Mouse (Mus musculus): Measurements from ENCODE around the gene Gtpbp2. TPM values are rescaled to one million over a fixed set of nuclear protein-coding genes. Genes with fewer than 3 reads are reported as not detected.

Gtpbp2 gene
- polyA plus RNA-seq, 1 experiment, result 345 TPM

- WGBS, result 92% methylated on average over 12 of the region's 12 CpGs
- Histone ChIP-seq H3K4me1 (ENCODE audit: control insufficient read depth, insufficient read depth, low read length) (peaks cover 1% of the 10 kb centered on the region; the same call in 1 of the 2 replicates), H3K4me3 (replicated peaks; ENCODE audit: control insufficient read depth, low read depth, low read length) (no peak overlapping the region), H3K27ac (ENCODE audit: control insufficient read depth, insufficient read depth, low read depth, low read length, poor library complexity) (no peak overlapping the region)
- TF ChIP-seq POLR2A (IDR thresholded peaks at IDR 0.05; ENCODE audit: borderline replicate concordance, control insufficient read depth, low read depth, low read length), result no peak
- no peak for TF ChIP-seq CTCF (IDR thresholded peaks at IDR 0.05; ENCODE audit: control insufficient read depth, insufficient read depth, low read length)
Observed at GRCm38 (mm10) chr17:46165460-46165859, 4.6 kb downstream of the Gtpbp2 start.

DNA sequence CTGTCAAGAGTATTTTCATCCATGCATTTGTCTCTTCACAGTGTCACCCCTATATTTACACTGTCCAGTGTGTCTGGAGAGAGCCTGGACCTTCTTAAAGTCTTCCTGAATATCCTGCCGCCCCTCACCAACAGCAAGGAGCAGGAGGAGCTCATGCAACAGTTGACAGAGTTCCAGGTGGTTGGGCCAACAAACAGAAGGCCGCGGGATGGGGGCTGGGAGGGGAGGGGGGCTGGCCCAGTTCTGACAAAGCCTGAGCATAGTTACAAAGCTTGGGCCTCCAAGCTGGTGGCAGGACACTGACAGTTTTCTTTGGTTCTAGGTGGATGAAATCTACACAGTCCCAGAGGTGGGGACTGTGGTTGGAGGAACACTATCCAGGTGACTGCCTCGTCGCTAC lies 5.4 kb downstream of the Gtpbp2 start:
- TF ChIP-seq CTCF (IDR thresholded peaks at IDR 0.05; ENCODE audit: control insufficient read depth, insufficient read depth, low read length) (no peak), POLR2A (IDR thresholded peaks at IDR 0.05; ENCODE audit: borderline replicate concordance, control insufficient read depth, low read depth, low read length) (no peak)
- Histone ChIP-seq H3K4me3 (replicated peaks; ENCODE audit: control insufficient read depth, low read depth, low read length) (no peak overlapping the region), H3K27ac (ENCODE audit: control insufficient read depth, insufficient read depth, low read depth, low read length, poor library complexity) (no peak overlapping the region), H3K4me1 (ENCODE audit: control insufficient read depth, insufficient read depth, low read length) (peaks cover 1% of the 10 kb centered on the region; the same call in 1 of the 2 replicates)
- 95% methylated on average over 5 of the region's 5 CpGs for WGBS

DNA sequence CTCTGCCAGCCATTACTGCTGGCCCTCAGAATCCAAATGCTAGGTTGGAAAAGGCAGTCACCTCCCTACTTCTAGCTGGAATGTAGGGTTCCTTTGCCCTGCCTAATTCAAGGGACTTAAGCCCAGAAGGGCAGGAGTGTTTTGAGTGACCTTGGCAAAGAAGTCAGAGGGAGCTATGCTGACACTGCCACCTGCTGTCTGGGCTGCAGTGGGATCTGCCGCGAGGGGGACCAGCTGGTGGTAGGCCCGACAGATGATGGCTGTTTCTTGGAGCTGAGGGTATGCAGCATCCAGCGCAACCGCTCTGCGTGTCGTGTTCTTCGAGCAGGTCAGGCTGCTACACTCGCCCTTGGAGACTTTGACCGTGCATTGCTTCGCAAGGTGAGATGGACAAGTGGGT lies 6.2 kb downstream of the Gtpbp2 start:
- 87% methylated on average over 11 of the region's 11 CpGs for WGBS
- TF ChIP-seq CTCF (IDR thresholded peaks at IDR 0.05; ENCODE audit: control insufficient read depth, insufficient read depth, low read length), result peak; percentile 53; the same call in 1 of the 2 replicates
- no peak for TF ChIP-seq POLR2A (IDR thresholded peaks at IDR 0.05; ENCODE audit: borderline replicate concordance, control insufficient read depth, low read depth, low read length)
- peaks cover 1% of the 10 kb centered on the region; the same call in 1 of the 2 replicates for H3K4me1 ChIP-seq (ENCODE audit: control insufficient read depth, insufficient read depth, low read length)
- no peak overlapping the region for H3K27ac ChIP-seq (ENCODE audit: control insufficient read depth, insufficient read depth, low read depth, low read length, poor library complexity)
- no peak overlapping the region for H3K4me3 ChIP-seq (replicated peaks; ENCODE audit: control insufficient read depth, low read depth, low read length)

DNA sequence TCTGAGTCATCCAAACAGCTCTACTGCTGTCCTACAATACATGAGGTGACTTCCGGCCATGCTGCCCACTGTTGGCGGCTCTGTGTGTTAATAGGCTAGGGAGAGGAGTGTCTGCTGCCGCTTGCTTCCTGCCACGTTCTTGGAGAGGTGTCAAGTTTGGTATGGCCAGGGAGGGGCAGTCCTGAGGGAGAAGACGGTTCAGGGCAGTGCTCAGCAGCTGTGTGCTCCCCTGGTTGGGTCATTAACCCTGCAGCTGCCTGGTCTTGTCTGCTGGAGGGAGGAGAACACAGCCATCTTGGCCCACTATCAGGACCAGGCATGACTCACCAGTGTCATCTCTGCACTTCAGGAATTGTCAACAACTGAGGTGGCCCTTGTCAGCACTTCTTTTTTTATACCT lies 7.5 kb downstream of the Gtpbp2 start:
- TF ChIP-seq POLR2A (IDR thresholded peaks at IDR 0.05; ENCODE audit: borderline replicate concordance, control insufficient read depth, low read depth, low read length), result no peak
- TF ChIP-seq CTCF (IDR thresholded peaks at IDR 0.05; ENCODE audit: control insufficient read depth, insufficient read depth, low read length), result no peak
- 44% methylated on average over 5 of the region's 5 CpGs for whole genome bisulfite sequencing

GRCm38 (mm10) chr17:46168768-46169167 lies 7.9 kb downstream of the Gtpbp2 start:
- no peak overlapping the region for H3K4me3 ChIP-seq (replicated peaks; ENCODE audit: control insufficient read depth, low read depth, low read length)
- no peak overlapping the region for H3K27ac ChIP-seq (ENCODE audit: control insufficient read depth, insufficient read depth, low read depth, low read length, poor library complexity)
- 93% methylated on average over 5 of the region's 5 CpGs for WGBS
- no peaks in the 10 kb centered on the region for H3K4me1 ChIP-seq (ENCODE audit: control insufficient read depth, insufficient read depth, low read length)
- TF ChIP-seq POLR2A (IDR thresholded peaks at IDR 0.05; ENCODE audit: borderline replicate concordance, control insufficient read depth, low read depth, low read length) (no peak), CTCF (IDR thresholded peaks at IDR 0.05; ENCODE audit: control insufficient read depth, insufficient read depth, low read length) (no peak)

More for the DNA sequence above, 7.5 kb downstream of the Gtpbp2 start:
- peaks cover 1% of the 10 kb centered on the region; the same call in 1 of the 2 replicates for H3K4me1 ChIP-seq (ENCODE audit: control insufficient read depth, insufficient read depth, low read length)
- H3K27ac ChIP-seq (ENCODE audit: control insufficient read depth, insufficient read depth, low read depth, low read length, poor library complexity), result no peak overlapping the region
- H3K4me3 ChIP-seq (replicated peaks; ENCODE audit: control insufficient read depth, low read depth, low read length), result no peak overlapping the region

GRCm38 (mm10) chr17:46170538-46170937 lies 9.7 kb downstream of the Gtpbp2 start:
- Histone ChIP-seq H3K4me3 (replicated peaks; ENCODE audit: control insufficient read depth, low read depth, low read length) (no peak overlapping the region), H3K27ac (ENCODE audit: control insufficient read depth, insufficient read depth, low read depth, low read length, poor library complexity) (no peak overlapping the region), H3K4me1 (ENCODE audit: control insufficient read depth, insufficient read depth, low read length) (no peaks in the 10 kb centered on the region)
- 77% methylated on average over 3 of the region's 3 CpGs for WGBS
- TF ChIP-seq POLR2A (IDR thresholded peaks at IDR 0.05; ENCODE audit: borderline replicate concordance, control insufficient read depth, low read depth, low read length), result no peak
- peak; percentile 66 for TF ChIP-seq CTCF (IDR thresholded peaks at IDR 0.05; ENCODE audit: control insufficient read depth, insufficient read depth, low read length)

- Histone ChIP-seq H3K4me3 (replicated peaks; ENCODE audit: control insufficient read depth, low read depth, low read length) (no peak overlapping the region), H3K27ac (ENCODE audit: control insufficient read depth, insufficient read depth, low read depth, low read length, poor library complexity) (no peak overlapping the region), H3K4me1 (ENCODE audit: control insufficient read depth, insufficient read depth, low read length) (no peaks in the 10 kb centered on the region)
- WGBS, result 89% methylated on average over 4 of the region's 4 CpGs
- TF ChIP-seq POLR2A (IDR thresholded peaks at IDR 0.05; ENCODE audit: borderline replicate concordance, control insufficient read depth, low read depth, low read length) (no peak), CTCF (IDR thresholded peaks at IDR 0.05; ENCODE audit: control insufficient read depth, insufficient read depth, low read length) (no peak)
Observed at GRCm38 (mm10) chr17:46182273-46182672, 21.4 kb downstream of the Gtpbp2 start.

- Histone ChIP-seq H3K4me3 (replicated peaks; ENCODE audit: control insufficient read depth, low read depth, low read length) (no peak overlapping the region), H3K27ac (ENCODE audit: control insufficient read depth, insufficient read depth, low read depth, low read length, poor library complexity) (no peak overlapping the region), H3K4me1 (ENCODE audit: control insufficient read depth, insufficient read depth, low read length) (no peaks in the 10 kb centered on the region)
- TF ChIP-seq POLR2A (IDR thresholded peaks at IDR 0.05; ENCODE audit: borderline replicate concordance, control insufficient read depth, low read depth, low read length) (no peak), CTCF (IDR thresholded peaks at IDR 0.05; ENCODE audit: control insufficient read depth, insufficient read depth, low read length) (no peak)
- 95% methylated on average over 2 of the region's 2 CpGs for WGBS
Observed at GRCm38 (mm10) chr17:46188829-46189228, 28.0 kb downstream of the Gtpbp2 start.

DNA sequence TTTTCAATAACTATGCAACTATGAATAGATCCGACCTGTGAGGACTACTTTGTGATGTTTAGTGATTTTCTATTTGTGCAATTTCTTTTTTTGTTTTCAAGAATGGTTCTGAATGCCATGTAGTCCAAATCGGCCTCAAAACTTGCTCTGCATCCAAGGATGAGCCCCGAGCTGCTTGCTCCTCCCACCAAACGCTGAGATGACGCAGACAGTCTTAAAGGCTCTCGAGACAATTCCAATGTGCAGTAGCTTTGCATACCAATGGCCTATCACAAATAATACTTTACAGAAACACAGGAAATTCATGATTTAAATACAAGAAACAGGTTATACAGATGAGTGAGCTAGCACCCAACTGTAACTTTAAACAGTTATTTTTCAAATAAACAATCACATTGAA lies 40.3 kb downstream of the Gtpbp2 start:
- WGBS, result 54% methylated on average over 6 of the region's 6 CpGs
- H3K27ac ChIP-seq (ENCODE audit: control insufficient read depth, insufficient read depth, low read depth, low read length, poor library complexity), result no peak overlapping the region
- TF ChIP-seq CTCF (IDR thresholded peaks at IDR 0.05; ENCODE audit: control insufficient read depth, insufficient read depth, low read length) (no peak), POLR2A (IDR thresholded peaks at IDR 0.05; ENCODE audit: borderline replicate concordance, control insufficient read depth, low read depth, low read length) (no peak)
- H3K4me1 ChIP-seq (ENCODE audit: control insufficient read depth, insufficient read depth, low read length), result peaks cover 1% of the 10 kb centered on the region; the same call in 1 of the 2 replicates
- peak overlapping the region; percentile 54 for H3K4me3 ChIP-seq (replicated peaks; ENCODE audit: control insufficient read depth, low read depth, low read length)

Data from bone marrow, adult 2 months (tissue).